Mouse (Mus musculus): ENCODE results near the gene Rd3l.

DNA sequence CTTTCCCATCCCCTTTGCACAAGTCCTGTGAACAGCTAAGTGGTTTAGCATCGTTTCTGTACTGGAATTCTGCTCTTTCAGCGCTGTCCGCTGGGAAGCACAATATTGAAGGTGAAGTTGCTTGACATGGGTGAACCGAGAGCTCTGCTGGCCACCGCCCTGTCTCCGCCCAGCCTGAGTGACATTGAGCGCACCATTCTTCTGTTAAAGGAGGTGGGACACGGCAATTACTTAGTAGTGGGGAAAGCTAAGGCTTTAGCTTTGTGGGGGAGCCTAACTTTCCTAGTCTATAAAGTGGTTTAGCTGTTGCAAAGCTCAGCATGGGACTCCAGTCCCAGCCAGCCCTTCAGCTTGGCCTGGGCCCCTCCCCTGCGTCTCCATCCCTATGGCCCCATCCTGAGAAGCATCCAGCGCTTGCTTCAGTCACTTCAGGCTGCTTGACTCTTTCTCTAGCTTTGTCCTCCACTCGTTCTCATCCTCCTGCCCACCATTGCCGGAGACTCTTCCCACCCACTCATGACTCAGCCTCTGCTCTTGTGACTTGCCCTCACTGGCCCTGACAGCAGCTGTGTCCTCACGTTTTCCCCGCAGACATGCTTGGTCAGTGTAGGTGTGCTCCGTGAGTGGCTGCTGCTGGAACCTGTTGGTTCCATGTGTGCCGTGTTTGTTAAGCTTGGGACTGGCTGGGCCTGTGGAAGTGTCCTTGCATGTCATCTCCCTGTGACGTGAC lies 43.6 kb upstream of the Rd3l start:
- no peak for TF ChIP-seq EP300 (optimal IDR thresholded peaks at IDR 0.05)
- TF ChIP-seq CTCF (IDR thresholded peaks at IDR 0.05; ENCODE audit: low read depth): no peak
